Mouse (Mus musculus) retina, postnatal 1 day (tissue): ENCODE measurements around the gene Ptpro.

Experiments
- DNase-seq: peaks from one replicate; pipeline ENCODE4 v3.0.0-alpha.2; 2012

Ptpro gene

GRCm38 (mm10) chr6:137252194-137252886 is at the start of gene Ptpro:
Gene Ptpro (plus strand): TSS chr6:137252319.
- DNase-seq, result peak; percentile 80

GRCm38 (mm10) chr6:137202661-137203060 is 49.5 kb upstream of the Ptpro start:
- DNase-seq, result no peak

- DNase-seq, result peak; percentile 66
Measured at GRCm38 (mm10) chr6:137205662-137206400, 46.3 kb upstream of the Ptpro start.

GRCm38 (mm10) chr6:137207126-137207525 is 45.0 kb upstream of the Ptpro start:
- no peak for DNase-seq

GRCm38 (mm10) chr6:137209992-137210391 is 42.1 kb upstream of the Ptpro start:
- DNase-seq, result no peak

GRCm38 (mm10) chr6:137210991-137211390 is 41.1 kb upstream of the Ptpro start:
- no peak for DNase-seq

- DNase-seq, result no peak
Measured at GRCm38 (mm10) chr6:137211441-137211840, 40.7 kb upstream of the Ptpro start.

GRCm38 (mm10) chr6:137217841-137218463 is 34.2 kb upstream of the Ptpro start:
- no peak for DNase-seq

- peak; percentile 68 for DNase-seq
Measured at GRCm38 (mm10) chr6:137252887-137253242, 746 bp downstream of the Ptpro start.

- DNase-seq, result peak; percentile 16
Measured at GRCm38 (mm10) chr6:137253415-137253814, 1.3 kb downstream of the Ptpro start.

GRCm38 (mm10) chr6:137261033-137261432 is 8.9 kb downstream of the Ptpro start:
- no peak for DNase-seq

GRCm38 (mm10) chr6:137262087-137262486 is 10.0 kb downstream of the Ptpro start:
- DNase-seq, result no peak

- peak; percentile 69 for DNase-seq
Measured at GRCm38 (mm10) chr6:137268019-137268418, 15.9 kb downstream of the Ptpro start.

GRCm38 (mm10) chr6:137268592-137268991 is 16.5 kb downstream of the Ptpro start:
- DNase-seq, result no peak

GRCm38 (mm10) chr6:137272513-137272912 is 20.4 kb downstream of the Ptpro start:
- no peak for DNase-seq

- peak; percentile 81 for DNase-seq
Measured at GRCm38 (mm10) chr6:137277587-137277994, 25.5 kb downstream of the Ptpro start.

GRCm38 (mm10) chr6:137279576-137279975 is 27.5 kb downstream of the Ptpro start:
- DNase-seq, result no peak

GRCm38 (mm10) chr6:137281541-137282049 is 29.5 kb downstream of the Ptpro start:
- no peak for DNase-seq

GRCm38 (mm10) chr6:137282050-137282449 is 29.9 kb downstream of the Ptpro start:
- no peak for DNase-seq

GRCm38 (mm10) chr6:137286376-137286775 is 34.3 kb downstream of the Ptpro start:
- no peak for DNase-seq

GRCm38 (mm10) chr6:137287788-137288187 is 35.7 kb downstream of the Ptpro start:
- no peak for DNase-seq

- DNase-seq, result no peak
Measured at GRCm38 (mm10) chr6:137288264-137288663, 36.1 kb downstream of the Ptpro start.

GRCm38 (mm10) chr6:137292421-137292820 is 40.3 kb downstream of the Ptpro start:
- DNase-seq, result no peak
